Mouse (Mus musculus): ENCODE measurements at regions not wholly inside any gene's neighbourhood (a gene's known extent, or its start where the extent isn't known, plus 50 kb on each side); places are given as distances from the start of the nearest gene placed in this dataset.
A peak's percentile ranks its signal among the peaks of the same experiment; 100 is the strongest.

DNA sequence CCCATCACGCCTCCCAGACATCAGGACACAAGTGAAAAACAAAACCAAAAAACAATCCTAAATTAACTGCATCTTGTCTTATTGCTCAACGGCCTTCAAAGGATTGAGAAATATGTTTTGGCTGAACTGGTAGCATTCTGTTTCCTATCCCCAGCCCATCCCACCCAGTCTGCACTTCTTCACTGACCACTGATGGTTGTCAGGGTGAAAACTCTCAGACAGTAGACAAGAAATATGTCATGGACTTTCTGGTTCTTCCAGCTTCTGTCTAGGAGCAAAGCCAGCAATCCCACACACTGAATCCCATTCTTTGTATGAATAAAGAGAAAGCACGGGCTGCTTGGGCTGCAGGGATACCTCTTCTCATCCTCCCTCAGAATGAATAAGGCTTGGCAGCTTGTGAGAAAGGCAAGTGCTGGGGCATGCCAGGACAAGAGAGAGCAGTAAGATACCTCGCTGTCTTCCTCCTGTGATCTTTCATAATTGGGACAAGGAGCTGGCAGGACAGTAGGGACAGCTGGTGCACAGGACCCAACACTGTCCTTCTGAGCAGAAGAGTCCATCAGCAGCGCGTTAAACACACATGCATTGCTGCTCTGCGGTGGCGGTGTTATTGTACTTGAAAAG is 670.9 kb upstream of the Slc35b3 start:
- 80% methylated on average over 8 of the region's 8 CpGs for WGBS

More for the DNA sequence above, 670.9 kb upstream of the Slc35b3 start:
- Histone ChIP-seq H3K27me3 (ENCODE audit: control insufficient read depth, insufficient read depth, low read length) (no peaks in the 10 kb centered on the region), H3K4me1 (ENCODE audit: control insufficient read depth, insufficient read depth, low read length) (no peaks in the 10 kb centered on the region), H3K9me3 (ENCODE audit: control insufficient read depth, low read length) (no peaks in the 10 kb centered on the region), H3K9ac (ENCODE audit: low read depth, low read length, severe bottlenecking) (no peak overlapping the region), H3K4me2 (replicated peaks; ENCODE audit: low read depth, low read length, severe bottlenecking) (no peak overlapping the region), H3K27ac (replicated peaks; ENCODE audit: low read depth, low read length) (no peak overlapping the region), H3K36me3 (ENCODE audit: control insufficient read depth, insufficient read depth, low read length) (no peaks in the 10 kb centered on the region), H3K4me3 (replicated peaks; ENCODE audit: low read length) (no peak overlapping the region)
- no peak for ATAC-seq (ENCODE audit: low FRiP score, low read depth)
- no peak for TF ChIP-seq POLR2A (IDR thresholded peaks at IDR 0.05; ENCODE audit: borderline replicate concordance, extremely low read depth, insufficient read depth, insufficient read length)
- DNase-seq (ENCODE audit: low spot score), result peak; percentile 8

All from limb, embryonic 14.5 days (tissue).